In the genomic region with DNA sequence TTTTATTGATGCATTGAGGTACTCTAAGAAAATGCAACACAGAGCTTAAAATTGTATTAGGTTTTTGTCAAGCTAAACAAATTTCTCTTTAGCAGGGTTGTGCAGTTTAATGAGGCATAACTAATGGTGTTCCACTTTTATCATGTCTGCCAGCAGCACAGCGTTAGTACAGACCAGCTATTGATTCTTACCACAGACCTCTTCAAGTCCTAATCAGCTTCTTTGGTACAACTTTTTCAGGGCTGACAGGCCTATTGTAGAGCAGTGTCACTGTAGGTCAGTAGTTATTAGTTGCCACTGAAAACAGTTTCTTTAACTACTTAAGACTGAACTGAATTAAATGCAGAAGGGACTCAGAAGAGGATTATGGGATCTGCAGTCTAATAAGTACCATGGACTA, we compare ENCODE assay signal across 26 mouse cellular contexts. TPM values are rescaled to one million over a fixed set of nuclear protein-coding genes. Genes with fewer than 3 reads are reported as not detected.
A peak's percentile ranks its signal among the peaks of the same experiment; 100 is the strongest.
DNase-seq lines count a peak whose midpoint lies in the region; ATAC-seq and TF ChIP-seq lines count a peak whose summit lies in the region.
"Had no signal": no experiment of that assay in that cellular context is flagged by ENCODE, and none has a peak within 500 bp of the region (broad histone marks: within the 10 kb centered on the region; RNA-seq: fewer than 3 reads in every experiment).

No protein-coding gene starts in this region.

- H3K27me3 ChIP-seq in hindbrain, embryonic 12.5 days, result no peaks in the 10 kb centered on the region
- H3K27me3 ChIP-seq in hindbrain, postnatal 0 days (ENCODE audit: insufficient read depth, low read length), result no peaks in the 10 kb centered on the region
- no peaks in the 10 kb centered on the region for H3K27me3 ChIP-seq in neural tube, embryonic 12.5 days (replicated peaks)
- no peaks in the 10 kb centered on the region for H3K27me3 ChIP-seq in forebrain, embryonic 14.5 days (replicated peaks; ENCODE audit: control insufficient read depth, insufficient read depth, low read length)
- H3K27me3 ChIP-seq: limb, embryonic 15.5 days had no signal

- no peak overlapping the region for H3K9ac ChIP-seq in hindbrain, embryonic 12.5 days
- no peak overlapping the region for H3K9ac ChIP-seq in hindbrain, postnatal 0 days (replicated peaks; ENCODE audit: low read length)
- no peak overlapping the region for H3K9ac ChIP-seq in neural tube, embryonic 12.5 days
- H3K9ac ChIP-seq in forebrain, embryonic 14.5 days (ENCODE audit: low read length), result no peak overlapping the region
- H3K9ac ChIP-seq: limb, embryonic 15.5 days; liver, embryonic 14.5 days; lung, embryonic 14.5 days had no signal

- no peak for DNase-seq in hindbrain, postnatal 0 days (ENCODE audit: low spot score)
- no peak for DNase-seq in neural tube, embryonic 10.5 days (ENCODE audit: extremely low spot score, low spot score)
- peak; percentile 42 for DNase-seq in forebrain, embryonic 14.5 days (ENCODE audit: low spot score)
- no peak for DNase-seq in gastrocnemius, adult 8-10 months (ENCODE audit: low spot score in 2 of 2)
- DNase-seq in gastrocnemius, postnatal 10 days, result no peak
- DNase-seq: adrenal gland, postnatal 25 days; cerebellum, adult 9-10 months; heart, postnatal 4 days; kidney, adult 2 months; left cerebral cortex, postnatal 4 days; lung, embryonic 14.5 days had no signal

- no peaks in the 10 kb centered on the region for H3K9me3 ChIP-seq in hindbrain, embryonic 12.5 days (replicated peaks)
- H3K9me3 ChIP-seq in hindbrain, postnatal 0 days (ENCODE audit: low read length), result no peaks in the 10 kb centered on the region
- H3K9me3 ChIP-seq in neural tube, embryonic 12.5 days, result no peaks in the 10 kb centered on the region
- no peaks in the 10 kb centered on the region for H3K9me3 ChIP-seq in forebrain, embryonic 14.5 days (replicated peaks; ENCODE audit: control insufficient read depth, low read length)
- H3K9me3 ChIP-seq: embryonic facial prominence, embryonic 10.5 days; limb, embryonic 15.5 days had no signal

- no peak for TF ChIP-seq CTCF in hindbrain, postnatal 0 days (IDR thresholded peaks at IDR 0.05; ENCODE audit: low read depth)

- peaks cover 12% of the 10 kb centered on the region for H3K36me3 ChIP-seq in hindbrain, embryonic 12.5 days
- H3K36me3 ChIP-seq in hindbrain, postnatal 0 days (ENCODE audit: insufficient read depth, low read length), result peaks cover 10% of the 10 kb centered on the region
- peaks cover 14% of the 10 kb centered on the region for H3K36me3 ChIP-seq in neural tube, embryonic 12.5 days
- peaks cover 18% of the 10 kb centered on the region for H3K36me3 ChIP-seq in forebrain, embryonic 14.5 days (ENCODE audit: control insufficient read depth, insufficient read depth, low read length)

- peak; percentile 67; the same call in 1 of the 2 replicates for ATAC-seq in hindbrain, embryonic 12.5 days (ENCODE audit: low FRiP score)
- ATAC-seq in hindbrain, postnatal 0 days, result no peak
- ATAC-seq in neural tube, embryonic 12.5 days (ENCODE audit: low FRiP score, low read depth), result peak; percentile 77
- peak; percentile 62 for ATAC-seq in forebrain, embryonic 14.5 days
- ATAC-seq: inflammation-experienced regulatory T-cells, adult 6 months had no signal

- H3K4me1 ChIP-seq in hindbrain, embryonic 12.5 days, result 0 out of 2 replicates have a peak, but pooled peaks cover 2% of the 10 kb centered on the region
- no peaks in the 10 kb centered on the region for H3K4me1 ChIP-seq in hindbrain, postnatal 0 days (ENCODE audit: insufficient read depth, low read length)
- H3K4me1 ChIP-seq in neural tube, embryonic 12.5 days, result 0 out of 2 replicates have a peak, but pooled peaks cover 5% of the 10 kb centered on the region
- H3K4me1 ChIP-seq in forebrain, embryonic 14.5 days (ENCODE audit: control insufficient read depth, insufficient read depth, low read length), result peaks cover 5% of the 10 kb centered on the region; the same call in 1 of the 2 replicates
- H3K4me1 ChIP-seq: embryonic facial prominence, embryonic 10.5 days; limb, embryonic 15.5 days had no signal

- 35% methylated on average over 1 of the region's 1 CpGs for WGBS in hindbrain, embryonic 12.5 days
- WGBS in hindbrain, postnatal 0 days, result 30% methylated on average over 1 of the region's 1 CpGs
- 13% methylated on average over 1 of the region's 1 CpGs for WGBS in neural tube, embryonic 12.5 days
- WGBS in forebrain, embryonic 14.5 days, result 2% methylated on average over 1 of the region's 1 CpGs

- no peak overlapping the region for H3K4me2 ChIP-seq in hindbrain, embryonic 12.5 days (replicated peaks)
- H3K4me2 ChIP-seq in hindbrain, postnatal 0 days (ENCODE audit: low read depth, low read length), result no peak overlapping the region
- H3K4me2 ChIP-seq in neural tube, embryonic 12.5 days (replicated peaks), result no peak overlapping the region
- no peak overlapping the region for H3K4me2 ChIP-seq in forebrain, embryonic 14.5 days (ENCODE audit: low read length)
- H3K4me2 ChIP-seq: limb, embryonic 15.5 days; lung, embryonic 14.5 days had no signal

- H3K27ac ChIP-seq in hindbrain, embryonic 12.5 days, result no peak overlapping the region
- H3K27ac ChIP-seq in hindbrain, postnatal 0 days, result no peak overlapping the region
- H3K27ac ChIP-seq in neural tube, embryonic 12.5 days, result no peak overlapping the region
- H3K27ac ChIP-seq in forebrain, embryonic 14.5 days (ENCODE audit: low read depth, low read length), result no peak overlapping the region
- H3K27ac ChIP-seq: embryonic facial prominence, embryonic 10.5 days; kidney, postnatal 0 days; limb, embryonic 15.5 days; liver, embryonic 14.5 days had no signal

- H3K4me3 ChIP-seq in hindbrain, embryonic 12.5 days, result no peak overlapping the region
- no peak overlapping the region for H3K4me3 ChIP-seq in hindbrain, postnatal 0 days (ENCODE audit: low read length)
- H3K4me3 ChIP-seq in neural tube, embryonic 12.5 days, result no peak overlapping the region
- H3K4me3 ChIP-seq in forebrain, embryonic 14.5 days (ENCODE audit: low read depth, low read length), result no peak overlapping the region
- H3K4me3 ChIP-seq: embryonic facial prominence, embryonic 10.5 days; limb, embryonic 15.5 days had no signal

RNA-seq across cellular contexts. Expression of a gene that starts 16.2 kb away (rescaled TPM):
- 0.26 TPM in 1 of 2 replicates, not detected in the other for polyA plus RNA-seq in hindbrain, embryonic 12.5 days (2016; fragmentation: Nextera tagmentation; extraction: Ambion mirVana)
- 0.42 TPM in 1 of 2 replicates, not detected in the other for total RNA-seq in hindbrain, postnatal 0 days (2014; rRNA removed)
- polyA plus RNA-seq in hindbrain, postnatal 0 days (2015; fragmentation: Nextera tagmentation; extraction: Ambion mirVana), result not detected in 2 replicates
- not detected in 2 replicates for polyA plus RNA-seq in neural tube, embryonic 12.5 days (2016; fragmentation: Nextera tagmentation; extraction: Ambion mirVana)
- 0.87 and 1.3 TPM in 2 replicates for polyA plus RNA-seq in forebrain, embryonic 14.5 days (2014; fragmentation: Nextera tagmentation; extraction: Ambion mirVana)
- total RNA-seq in gastrocnemius, adult 8-10 months (2022), result not detected
- total RNA-seq in gastrocnemius, postnatal 10 days (2021), result not detected
- total RNA-seq: adrenal gland, postnatal 25 days; gastrocnemius, postnatal 4 days; heart, postnatal 4 days; layer of hippocampus, postnatal 10 days; left cerebral cortex, adult 8-10 months; left cerebral cortex, postnatal 4 days; megakaryocyte, adult 5-6 weeks had no signal
- polyA plus RNA-seq: heart, embryonic 16.5 days; inflammation-experienced regulatory T-cells, adult 6 months; kidney, adult 2 months; kidney, postnatal 0 days; large intestine, adult 2 months; limb, embryonic 15.5 days; liver, embryonic 14.5 days; lung, embryonic 14.5 days; small intestine, adult 2 months; urinary bladder, adult 2 months had no signal

RNA-seq across cellular contexts. Expression of a gene that starts 56.3 kb away (rescaled TPM):
- polyA plus RNA-seq in hindbrain, embryonic 12.5 days (2016; fragmentation: Nextera tagmentation; extraction: Ambion mirVana), result 88.3 and 93.7 TPM in 2 replicates
- 40.3 and 41.3 TPM in 2 replicates for total RNA-seq in hindbrain, postnatal 0 days (2014; rRNA removed)
- polyA plus RNA-seq in hindbrain, postnatal 0 days (2015; fragmentation: Nextera tagmentation; extraction: Ambion mirVana), result 57.9 and 60.8 TPM in 2 replicates
- 85.4 and 91.7 TPM in 2 replicates for polyA plus RNA-seq in neural tube, embryonic 12.5 days (2016; fragmentation: Nextera tagmentation; extraction: Ambion mirVana)
- polyA plus RNA-seq in forebrain, embryonic 14.5 days (2014; fragmentation: Nextera tagmentation; extraction: Ambion mirVana), result 93.4 and 101 TPM in 2 replicates
- 10 to 100 TPM; 10.7 to 12.7 (median 11.4) TPM for total RNA-seq in gastrocnemius, adult 8-10 months (2022)
- 10 to 100 TPM; 23.0 to 27.6 TPM for total RNA-seq in gastrocnemius, postnatal 10 days (2021)
